Mouse (Mus musculus) hindbrain, embryonic 13.5 days (tissue): Measurements from ENCODE around the gene Bhlhe40. TPM values are rescaled to one million over a fixed set of nuclear protein-coding genes. Genes with fewer than 3 reads are reported as not detected.

Experiments
- ATAC-seq: fragments of 200-750 bp; cut with Nextera tagmentation; 2 replicates; pipeline ENCODE4 v1.8.0; 2017; ENCODE audit warnings: moderate TSS enrichment; ENCODE audit not compliant: low FRiP score
- H3K27ac ChIP-seq: fragments of 300-500 bp; sonication (generic); 2 replicates; pipeline ENCODE4 v1.5.1; 2015; ENCODE audit warnings: inconsistent platforms, mild to moderate bottlenecking, moderate library complexity
- H3K27me3 ChIP-seq: fragments of 300-500 bp; sonication (generic); 2 replicates; pipeline ENCODE4 v1.6.1; 2015; ENCODE audit warnings: mild to moderate bottlenecking, inconsistent platforms
- H3K36me3 ChIP-seq: fragments of 300-500 bp; sonication (generic); 2 replicates; pipeline ENCODE4 v1.6.1; 2015; ENCODE audit warnings: mild to moderate bottlenecking, inconsistent platforms
- H3K4me1 ChIP-seq: fragments of 300-500 bp; sonication (generic); replicated peaks from 2 replicates; pipeline ENCODE4 v1.6.1; 2015; ENCODE audit warnings: inconsistent platforms
- H3K4me2 ChIP-seq: fragments of 300-500 bp; sonication (generic); 2 replicates; pipeline ENCODE4 v1.6.1; 2015; ENCODE audit warnings: inconsistent platforms, mild to moderate bottlenecking, moderate library complexity
- H3K4me3 ChIP-seq: fragments of 300-500 bp; sonication (generic); 2 replicates; pipeline ENCODE4 v1.5.1; 2015; ENCODE audit warnings: mild to moderate bottlenecking, inconsistent platforms
- H3K9ac ChIP-seq: fragments of 300-500 bp; sonication (generic); 2 replicates; pipeline ENCODE4 v1.6.1; 2015; ENCODE audit warnings: mild to moderate bottlenecking, inconsistent platforms
- H3K9me3 ChIP-seq: fragments of 300-500 bp; sonication (generic); 2 replicates; pipeline ENCODE4 v1.6.1; 2016; ENCODE audit warnings: inconsistent platforms
- WGBS: fragments of 180-500 bp; shearing (Covaris S2); methylation state at CpG from one replicate; pipeline ENCODE4 v1.1.7; 2015; 5-methylcytosine and 5-hydroxymethylcytosine counted together
- polyA plus RNA-seq: library from polyadenylated mRNA; unstranded; fragments of >200 nt; fragmentation: Nextera tagmentation; extraction: Ambion mirVana; gene quantifications from 2 replicates; pipeline ENCODE4 v1.2.1, GENCODE M21; 2015

Bhlhe40 gene
- polyA plus RNA-seq, 1 experiment from 2014 or later: 3.0 TPM

GRCm38 (mm10) chr6:108681084-108681483, 20.7 kb downstream of the Bhlhe40 start:
- no peak for ATAC-seq
- H3K9ac ChIP-seq: no peak overlapping the region
- no peaks in the 10 kb centered on the region for H3K36me3 ChIP-seq
- 91% methylated on average over 4 of the region's 4 CpGs for WGBS
- H3K4me3 ChIP-seq: no peak overlapping the region
- H3K4me1 ChIP-seq: no peaks in the 10 kb centered on the region
- H3K27ac ChIP-seq: no peak overlapping the region
- H3K9me3 ChIP-seq: no peaks in the 10 kb centered on the region
- H3K27me3 ChIP-seq: no peaks in the 10 kb centered on the region
- no peak overlapping the region for H3K4me2 ChIP-seq

GRCm38 (mm10) chr6:108683140-108683539, 22.7 kb downstream of the Bhlhe40 start:
- 88% methylated on average over 1 of the region's 1 CpGs for WGBS
- ATAC-seq: no peak
- Histone ChIP-seq H3K4me1 (no peaks in the 10 kb centered on the region), H3K4me2 (no peak overlapping the region), H3K4me3 (no peak overlapping the region), H3K36me3 (no peaks in the 10 kb centered on the region), H3K9me3 (no peaks in the 10 kb centered on the region), H3K27ac (no peak overlapping the region), H3K27me3 (no peaks in the 10 kb centered on the region), H3K9ac (no peak overlapping the region)

- H3K27me3 ChIP-seq: no peaks in the 10 kb centered on the region
- H3K9me3 ChIP-seq: no peaks in the 10 kb centered on the region
- no peak overlapping the region for H3K4me2 ChIP-seq
- no peaks in the 10 kb centered on the region for H3K4me1 ChIP-seq
- no peak overlapping the region for H3K4me3 ChIP-seq
- no peak overlapping the region for H3K27ac ChIP-seq
- H3K9ac ChIP-seq: no peak overlapping the region
- no peak for ATAC-seq
- no peaks in the 10 kb centered on the region for H3K36me3 ChIP-seq
- WGBS: 71% methylated on average over 5 of the region's 5 CpGs
Observed at GRCm38 (mm10) chr6:108684430-108684829, 24.0 kb downstream of the Bhlhe40 start.

GRCm38 (mm10) chr6:108685758-108686355, 25.4 kb downstream of the Bhlhe40 start:
- WGBS: 51% methylated on average over 9 of the region's 9 CpGs

GRCm38 (mm10) chr6:108686930-108687329, 26.5 kb downstream of the Bhlhe40 start:
- H3K9ac ChIP-seq: no peak overlapping the region
- no peak overlapping the region for H3K27ac ChIP-seq
- no peaks in the 10 kb centered on the region for H3K9me3 ChIP-seq
- H3K4me1 ChIP-seq: no peaks in the 10 kb centered on the region
- H3K36me3 ChIP-seq: no peaks in the 10 kb centered on the region
- no peak overlapping the region for H3K4me2 ChIP-seq
- H3K4me3 ChIP-seq: no peak overlapping the region
- ATAC-seq: no peak
- WGBS: 93% methylated on average over 3 of the region's 3 CpGs
- H3K27me3 ChIP-seq: no peaks in the 10 kb centered on the region

More at GRCm38 (mm10) chr6:108685758-108686355, 25.4 kb downstream of the Bhlhe40 start:
- Histone ChIP-seq H3K4me1 (no peaks in the 10 kb centered on the region), H3K4me3 (no peak overlapping the region), H3K27ac (no peak overlapping the region), H3K27me3 (no peaks in the 10 kb centered on the region), H3K9ac (no peak overlapping the region), H3K36me3 (no peaks in the 10 kb centered on the region), H3K4me2 (no peak overlapping the region), H3K9me3 (no peaks in the 10 kb centered on the region)
- no peak for ATAC-seq

GRCm38 (mm10) chr6:108688344-108688743, 27.9 kb downstream of the Bhlhe40 start:
- Histone ChIP-seq H3K9ac (no peak overlapping the region), H3K36me3 (no peaks in the 10 kb centered on the region), H3K9me3 (no peaks in the 10 kb centered on the region), H3K27ac (no peak overlapping the region), H3K4me1 (no peaks in the 10 kb centered on the region), H3K4me3 (no peak overlapping the region), H3K27me3 (no peaks in the 10 kb centered on the region), H3K4me2 (no peak overlapping the region)
- WGBS: 75% methylated on average over 5 of the region's 5 CpGs
- ATAC-seq: no peak

GRCm38 (mm10) chr6:108692986-108693385, 32.6 kb downstream of the Bhlhe40 start:
- ATAC-seq: no peak
- Histone ChIP-seq H3K27me3 (no peaks in the 10 kb centered on the region), H3K4me3 (no peak overlapping the region), H3K36me3 (no peaks in the 10 kb centered on the region), H3K27ac (no peak overlapping the region), H3K9me3 (no peaks in the 10 kb centered on the region), H3K4me1 (peaks cover 2% of the 10 kb centered on the region; the same call in 1 of the 2 replicates), H3K9ac (no peak overlapping the region), H3K4me2 (no peak overlapping the region)
- 76% methylated on average over 3 of the region's 3 CpGs for WGBS

- 88% methylated on average over 8 of the region's 8 CpGs for WGBS
- Histone ChIP-seq H3K4me2 (no peak overlapping the region), H3K9ac (no peak overlapping the region), H3K4me1 (peaks cover 10% of the 10 kb centered on the region), H3K36me3 (no peaks in the 10 kb centered on the region), H3K9me3 (no peaks in the 10 kb centered on the region), H3K27me3 (peaks cover 10% of the 10 kb centered on the region; the same call in 1 of the 2 replicates), H3K27ac (no peak overlapping the region), H3K4me3 (no peak overlapping the region)
- ATAC-seq: no peak
Observed at GRCm38 (mm10) chr6:108694965-108695724, 34.7 kb downstream of the Bhlhe40 start.

- Histone ChIP-seq H3K9me3 (no peaks in the 10 kb centered on the region), H3K9ac (no peak overlapping the region), H3K4me3 (no peak overlapping the region), H3K27me3 (peaks cover 10% of the 10 kb centered on the region; the same call in 1 of the 2 replicates), H3K36me3 (no peaks in the 10 kb centered on the region), H3K27ac (no peak overlapping the region), H3K4me1 (peaks cover 16% of the 10 kb centered on the region), H3K4me2 (no peak overlapping the region)
- WGBS: 87% methylated on average over 11 of the region's 11 CpGs
- no peak for ATAC-seq
Observed at GRCm38 (mm10) chr6:108695844-108696821, 35.7 kb downstream of the Bhlhe40 start.

- WGBS: 98% methylated on average over 3 of the region's 3 CpGs
- H3K27ac ChIP-seq: no peak overlapping the region
- peaks cover 10% of the 10 kb centered on the region; the same call in 1 of the 2 replicates for H3K27me3 ChIP-seq
- ATAC-seq: no peak
- no peak overlapping the region for H3K4me3 ChIP-seq
- peaks cover 16% of the 10 kb centered on the region for H3K4me1 ChIP-seq
- no peaks in the 10 kb centered on the region for H3K36me3 ChIP-seq
- H3K4me2 ChIP-seq: no peak overlapping the region
- H3K9me3 ChIP-seq: no peaks in the 10 kb centered on the region
- no peak overlapping the region for H3K9ac ChIP-seq
Observed at GRCm38 (mm10) chr6:108696822-108697202, 36.4 kb downstream of the Bhlhe40 start.

- no peak overlapping the region for H3K4me2 ChIP-seq
- no peak overlapping the region for H3K4me3 ChIP-seq
- no peaks in the 10 kb centered on the region for H3K9me3 ChIP-seq
- H3K36me3 ChIP-seq: no peaks in the 10 kb centered on the region
- no peak for ATAC-seq
- 93% methylated on average over 10 of the region's 10 CpGs for WGBS
- H3K4me1 ChIP-seq: peaks cover 16% of the 10 kb centered on the region
- H3K27me3 ChIP-seq: peaks cover 10% of the 10 kb centered on the region; the same call in 1 of the 2 replicates
- no peak overlapping the region for H3K9ac ChIP-seq
- no peak overlapping the region for H3K27ac ChIP-seq
Observed at GRCm38 (mm10) chr6:108697345-108697744, 36.9 kb downstream of the Bhlhe40 start.

GRCm38 (mm10) chr6:108698343-108698870, 38.0 kb downstream of the Bhlhe40 start:
- Histone ChIP-seq H3K4me3 (no peak overlapping the region), H3K36me3 (no peaks in the 10 kb centered on the region), H3K27me3 (peaks cover 10% of the 10 kb centered on the region; the same call in 1 of the 2 replicates), H3K4me2 (no peak overlapping the region), H3K4me1 (peaks cover 16% of the 10 kb centered on the region), H3K27ac (no peak overlapping the region), H3K9me3 (no peaks in the 10 kb centered on the region), H3K9ac (no peak overlapping the region)
- no peak for ATAC-seq
- 17% methylated on average over 4 of the region's 4 CpGs for WGBS
